Mouse (Mus musculus) ES-Bruce4 (cell line): Measurements from ENCODE around the gene 4930512M02Rik. TPM values are rescaled to one million over a fixed set of nuclear protein-coding genes. Genes with fewer than 3 reads are reported as not detected.

Source experiments
- H3K27ac ChIP-seq: 2 replicates; pipeline ENCODE4 v1.5.1; 2012; ENCODE audit warnings: low read length, inconsistent platforms; ENCODE audit not compliant: insufficient read depth
- H3K27me3 ChIP-seq: 2 replicates; pipeline ENCODE4 v1.6.1; 2012; ENCODE audit warnings: mild to moderate bottlenecking, low read length, inconsistent platforms; ENCODE audit not compliant: control insufficient read depth, poor library complexity, insufficient read depth, severe bottlenecking
- H3K36me3 ChIP-seq: 2 replicates; pipeline ENCODE4 v1.6.1; 2012; ENCODE audit warnings: inconsistent platforms, mild to moderate bottlenecking, low read length, moderate library complexity; ENCODE audit not compliant: control insufficient read depth, poor library complexity, insufficient read depth, severe bottlenecking
- H3K4me1 ChIP-seq: one replicate; pipeline ENCODE4 v1.8.1; 2011; ENCODE audit warnings: low read length; ENCODE audit not compliant: control insufficient read depth, insufficient read depth
- H3K4me3 ChIP-seq: 2 replicates; pipeline ENCODE4 v1.5.1; 2011; ENCODE audit warnings: low read depth, mild to moderate bottlenecking, low read length
- H3K9ac ChIP-seq: 2 replicates; pipeline ENCODE4 v1.6.1; 2012; ENCODE audit warnings: low read depth, mild to moderate bottlenecking, inconsistent platforms; ENCODE audit not compliant: poor library complexity, severe bottlenecking
- H3K9me3 ChIP-seq: replicated peaks from 2 replicates; pipeline ENCODE4 v1.6.1; 2012; ENCODE audit warnings: mild to moderate bottlenecking, low read length, inconsistent platforms; ENCODE audit not compliant: control insufficient read depth, poor library complexity, insufficient read depth, severe bottlenecking
- CTCF ChIP-seq: IDR thresholded peaks from one replicate; pipeline ENCODE4 v1.8.1; 2011; ENCODE audit warnings: low read depth, low read length
- EP300 ChIP-seq: IDR thresholded peaks from 2 replicates; pipeline ENCODE4 v1.6.1; 2011; ENCODE audit warnings: low read depth, low read length; ENCODE audit not compliant: insufficient read depth
- POLR2A ChIP-seq: IDR thresholded peaks from one replicate; pipeline ENCODE4 v1.8.1; 2011; ENCODE audit warnings: low read length; ENCODE audit not compliant: insufficient read depth
- polyA plus RNA-seq: library from polyadenylated mRNA; stranded (reverse); fragments of >200 nt; gene quantifications from 2 replicates; pipeline ENCODE4 v1.2.4, GENCODE M21; 2011; ENCODE audit warnings: low read depth; ENCODE audit not compliant: missing spikeins, insufficient read depth, insufficient read length

The 4930512M02Rik gene
- polyA plus RNA-seq, 1 experiment: not detected

GRCm38 (mm10) chr11:11570747-11571146 lies 56.9 kb downstream of the 4930512M02Rik start:
- no peaks in the 10 kb centered on the region for H3K4me1 ChIP-seq
- TF ChIP-seq POLR2A: no peak
- no peak for TF ChIP-seq EP300
- H3K27me3 ChIP-seq: no peaks in the 10 kb centered on the region
- H3K4me3 ChIP-seq: no peak overlapping the region
- H3K9me3 ChIP-seq: no peaks in the 10 kb centered on the region
- no peak overlapping the region for H3K27ac ChIP-seq
- H3K9ac ChIP-seq: no peak overlapping the region
- H3K36me3 ChIP-seq: no peaks in the 10 kb centered on the region

- Histone ChIP-seq H3K9ac (no peak overlapping the region), H3K4me1 (no peaks in the 10 kb centered on the region), H3K4me3 (no peak overlapping the region), H3K36me3 (no peaks in the 10 kb centered on the region), H3K9me3 (no peaks in the 10 kb centered on the region), H3K27me3 (no peaks in the 10 kb centered on the region), H3K27ac (no peak overlapping the region)
- TF ChIP-seq POLR2A (no peak), CTCF (no peak), EP300 (no peak)
Observed at GRCm38 (mm10) chr11:11569466-11570132, 58.0 kb downstream of the 4930512M02Rik start.

GRCm38 (mm10) chr11:11568033-11568432 lies 59.6 kb downstream of the 4930512M02Rik start:
- Histone ChIP-seq H3K9me3 (no peaks in the 10 kb centered on the region), H3K9ac (no peak overlapping the region), H3K4me1 (no peaks in the 10 kb centered on the region), H3K27ac (no peak overlapping the region), H3K36me3 (no peaks in the 10 kb centered on the region), H3K4me3 (no peak overlapping the region), H3K27me3 (no peaks in the 10 kb centered on the region)
- no peak for TF ChIP-seq EP300
- TF ChIP-seq CTCF: no peak
- no peak for TF ChIP-seq POLR2A

- Histone ChIP-seq H3K9ac (no peak overlapping the region), H3K4me3 (no peak overlapping the region), H3K9me3 (no peaks in the 10 kb centered on the region), H3K27me3 (no peaks in the 10 kb centered on the region), H3K36me3 (no peaks in the 10 kb centered on the region), H3K4me1 (no peaks in the 10 kb centered on the region), H3K27ac (no peak overlapping the region)
- TF ChIP-seq CTCF (no peak), POLR2A (no peak), EP300 (no peak)
Observed at GRCm38 (mm10) chr11:11565146-11565820, 62.4 kb downstream of the 4930512M02Rik start.

- Histone ChIP-seq H3K9me3 (no peaks in the 10 kb centered on the region), H3K36me3 (no peaks in the 10 kb centered on the region), H3K27ac (no peak overlapping the region), H3K4me3 (no peak overlapping the region), H3K4me1 (no peaks in the 10 kb centered on the region), H3K27me3 (no peaks in the 10 kb centered on the region), H3K9ac (no peak overlapping the region)
- TF ChIP-seq CTCF (no peak), POLR2A (no peak), EP300 (no peak)
Observed at GRCm38 (mm10) chr11:11564266-11565044, 63.2 kb downstream of the 4930512M02Rik start.

- Histone ChIP-seq H3K27ac (no peak overlapping the region), H3K36me3 (no peaks in the 10 kb centered on the region), H3K9ac (no peak overlapping the region), H3K9me3 (no peaks in the 10 kb centered on the region), H3K27me3 (no peaks in the 10 kb centered on the region), H3K4me1 (no peaks in the 10 kb centered on the region), H3K4me3 (no peak overlapping the region)
- TF ChIP-seq CTCF: no peak
- TF ChIP-seq EP300: no peak
- TF ChIP-seq POLR2A: no peak
Observed at GRCm38 (mm10) chr11:11561118-11561517, 66.5 kb downstream of the 4930512M02Rik start.
